Mouse (Mus musculus) C2C12 (cell line): ENCODE measurements around the gene Tenm4.

Source experiments
- CTCF ChIP-seq: IDR thresholded peaks from one replicate; pipeline ENCODE4 v1.5.1; 2011; ENCODE audit not compliant: control insufficient read depth, insufficient read depth, insufficient read length
- FOSL1 ChIP-seq: IDR thresholded peaks from one replicate; pipeline ENCODE4 v1.8.0; 2011; ENCODE audit warnings: mild to moderate bottlenecking, low read length; ENCODE audit not compliant: poor library complexity, insufficient read depth, severe bottlenecking
- MAX ChIP-seq: IDR thresholded peaks from one replicate; pipeline ENCODE4 v1.6.1; 2011; ENCODE audit warnings: mild to moderate bottlenecking, control low read depth
- MYOD1 ChIP-seq: IDR thresholded peaks from one replicate; pipeline ENCODE4 v1.6.1; 2011; ENCODE audit warnings: low read depth; ENCODE audit not compliant: control insufficient read depth, insufficient read length
- MYOG ChIP-seq: IDR thresholded peaks from one replicate; pipeline ENCODE4 v1.6.1; 2011; ENCODE audit not compliant: control insufficient read depth, insufficient read length; ENCODE audit errors: extremely low read depth
- USF1 ChIP-seq: IDR thresholded peaks from one replicate; pipeline ENCODE4 v1.6.1; 2011; ENCODE audit warnings: low read depth, mild to moderate bottlenecking, control low read depth, moderate library complexity

DNA sequence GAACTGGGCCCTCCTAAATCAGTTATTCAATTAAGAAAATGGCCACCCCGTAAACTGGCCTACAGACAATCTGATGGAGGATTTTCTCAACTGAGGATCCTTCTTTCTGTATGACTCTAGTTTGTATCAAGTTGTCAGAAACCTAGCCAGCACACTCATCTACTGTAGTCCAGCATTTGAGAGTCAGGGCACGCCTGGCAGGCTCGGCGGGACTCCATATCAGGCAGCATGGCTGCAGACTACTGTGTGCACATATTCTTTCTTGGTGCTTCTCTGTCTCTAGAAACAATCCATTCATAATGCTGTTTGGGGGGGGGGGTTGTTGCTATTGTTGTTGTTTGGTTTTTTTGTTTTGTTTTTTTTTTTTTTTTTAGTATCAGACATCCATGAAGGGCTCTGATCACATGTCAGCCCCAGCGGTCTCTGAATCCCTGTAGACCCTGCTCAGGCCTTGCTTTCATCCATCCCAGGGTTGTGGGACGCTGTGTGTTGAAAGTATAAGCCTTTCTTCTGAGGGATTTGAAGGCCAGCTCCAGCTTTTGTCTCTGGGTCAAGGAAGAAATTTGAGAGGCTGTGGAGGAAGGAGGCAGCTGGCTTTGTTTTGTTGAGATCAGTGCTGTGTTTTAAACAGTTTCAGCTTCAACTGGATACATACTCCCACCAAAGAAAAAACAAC lies 220.9 kb downstream of the Tenm4 start:
- TF ChIP-seq MYOD1 (no peak), CTCF (no peak), USF1 (no peak), MYOG (no peak), MAX (no peak), FOSL1 (no peak)
